Mouse (Mus musculus) CD4-positive, CD25-positive, alpha-beta regulatory T cell, adult 2 months (primary cell): Measurements from ENCODE around the gene Slit1.

Experiments used
- DNase-seq: peaks from one replicate; pipeline ENCODE4 v3.0.0-alpha.2; 2012; ENCODE audit warnings: low read depth, low spot score

The Slit1 gene

DNA sequence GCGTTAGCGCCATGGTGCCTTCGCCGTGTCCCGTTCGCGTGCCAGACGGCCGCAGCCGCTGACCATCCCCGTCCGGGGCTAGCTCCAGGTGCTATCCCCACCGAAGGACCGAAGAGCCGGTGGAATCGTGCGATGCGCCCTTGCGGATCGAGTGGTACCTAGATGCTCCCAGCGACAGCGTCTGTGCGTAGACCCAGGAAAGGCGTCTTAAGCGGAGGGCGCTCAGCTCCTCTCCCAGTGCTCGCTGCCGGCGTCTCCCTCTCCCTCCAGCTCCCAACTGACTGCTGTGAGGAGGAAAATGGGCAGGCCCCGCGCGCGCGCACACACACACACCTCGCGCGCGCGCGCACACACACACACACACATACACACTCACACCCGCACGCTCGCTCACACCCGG, at the start of gene Slit1:
Slit1 (minus strand) TSS at position 270 of the 400 bp plus-strand sequence.
- no peak for DNase-seq

DNA sequence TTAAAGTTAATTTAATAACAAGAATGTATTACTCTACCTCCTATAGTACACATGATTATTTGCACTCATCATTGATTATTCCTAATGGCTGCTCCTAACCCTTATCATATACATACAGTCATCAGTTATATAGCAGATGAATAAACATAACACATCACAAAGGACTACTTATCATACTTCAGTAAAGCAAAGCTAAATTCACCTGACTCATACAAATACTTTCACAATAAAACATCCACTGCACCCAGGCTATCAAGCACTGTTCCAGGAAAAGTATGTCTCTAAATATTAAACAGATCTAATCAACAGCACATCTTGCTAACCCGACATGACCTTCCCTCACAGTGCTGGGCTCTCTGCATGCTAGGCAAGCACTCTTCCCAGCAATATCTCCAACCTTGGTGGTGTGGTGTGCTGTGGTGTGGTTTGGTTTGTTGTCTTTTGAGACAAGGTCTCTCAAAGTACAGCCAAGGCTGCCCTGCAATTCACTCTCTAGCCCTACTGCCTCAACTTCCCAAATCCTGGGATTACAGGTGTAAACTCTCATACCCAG, 49.5 kb upstream of the Slit1 start:
- no peak for DNase-seq

DNA sequence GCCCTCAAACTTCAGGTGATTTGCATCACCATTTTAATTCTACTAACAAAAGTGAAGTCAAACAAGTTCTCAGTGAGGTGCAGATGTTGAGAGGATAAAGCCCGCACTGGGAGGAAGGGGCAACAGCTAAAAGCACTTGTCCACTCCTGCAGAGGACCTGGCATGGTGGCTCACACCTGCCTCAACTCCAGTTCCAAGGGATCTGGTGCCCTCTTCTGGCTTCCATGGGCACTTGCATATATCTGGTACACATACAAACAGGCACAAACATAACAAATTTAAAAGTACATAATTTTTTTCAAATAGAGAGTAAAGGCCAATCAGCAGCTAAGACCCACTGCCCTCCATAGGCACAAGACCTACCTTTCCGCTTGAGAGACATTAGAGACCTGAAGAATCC, 47.9 kb upstream of the Slit1 start:
- DNase-seq: peak; percentile 28

DNA sequence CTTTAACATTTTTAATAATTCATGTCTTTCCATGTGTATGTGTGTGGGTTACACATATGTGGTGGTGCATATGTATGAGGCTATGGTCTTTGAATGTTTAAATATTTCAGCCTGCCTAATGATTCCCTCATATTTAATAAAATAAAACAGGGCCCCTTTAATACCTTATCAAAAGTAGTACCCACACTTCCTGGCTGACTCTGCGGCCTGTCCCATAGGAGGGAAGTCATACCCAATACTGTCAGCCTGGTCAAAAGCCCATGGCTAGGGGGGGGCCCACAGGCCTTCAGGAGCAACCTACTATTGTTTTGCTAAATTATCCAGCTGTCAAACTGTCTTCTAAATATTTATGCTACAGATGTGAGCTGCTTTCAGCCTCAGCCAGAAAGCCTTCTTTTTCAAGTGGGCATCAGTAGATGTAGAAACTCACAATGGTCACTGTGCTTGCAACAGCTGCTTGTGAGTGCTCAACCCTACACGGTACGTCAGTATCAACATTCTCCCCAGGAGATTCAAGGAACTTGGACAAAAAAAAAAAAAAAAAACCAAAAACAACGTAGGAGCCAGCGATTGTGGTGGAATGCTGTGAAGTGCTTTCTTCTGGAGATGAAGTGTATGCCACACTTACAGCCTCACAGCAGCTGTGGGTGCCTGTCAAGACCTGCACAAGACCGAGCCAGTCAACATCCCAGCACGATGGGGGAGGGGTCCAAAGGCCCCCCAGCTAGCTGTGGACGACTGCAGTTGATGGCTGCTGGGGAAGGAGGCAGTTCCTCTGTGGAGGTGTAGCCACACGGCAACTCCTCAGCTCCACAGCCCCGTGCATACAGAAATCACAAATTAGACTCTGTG, 45.9 kb upstream of the Slit1 start:
- DNase-seq: no peak

DNA sequence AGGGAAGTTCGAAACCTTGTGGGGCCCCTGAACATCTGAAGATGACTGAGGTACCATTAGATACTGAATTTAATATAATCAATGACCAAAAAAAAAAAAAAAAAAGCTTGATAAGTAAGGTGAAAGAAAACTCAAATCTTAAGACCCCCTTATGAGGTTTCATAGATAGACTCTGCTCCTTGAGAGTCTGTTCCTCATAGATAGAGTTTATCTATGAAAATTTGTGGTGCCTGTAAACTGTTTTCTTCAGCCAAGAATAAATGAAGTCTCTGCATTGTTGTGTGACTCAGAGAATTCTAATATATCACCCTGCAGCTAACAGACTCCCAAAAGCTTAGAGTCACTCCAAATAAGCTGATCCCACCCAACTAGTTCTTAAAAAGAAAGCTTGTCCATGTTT, 43.4 kb upstream of the Slit1 start:
- DNase-seq: no peak

DNA sequence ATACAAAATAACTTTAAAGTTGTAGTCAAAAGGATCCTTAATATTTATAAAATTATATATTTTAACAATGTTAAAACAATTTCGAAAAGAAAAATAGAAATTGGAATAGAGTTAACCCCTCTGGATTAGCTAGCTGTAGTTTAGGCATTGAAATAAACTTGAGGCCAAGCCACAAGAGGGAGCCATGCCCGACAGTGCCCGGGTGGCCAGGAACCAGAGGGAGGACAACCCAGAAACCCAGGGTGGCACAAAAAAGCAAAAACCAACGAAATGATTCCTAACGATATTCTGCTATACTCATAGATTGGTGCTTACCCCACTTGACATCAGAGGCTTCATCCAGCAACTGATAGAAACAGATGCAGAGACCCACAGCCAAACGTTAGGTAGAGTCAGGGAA, 34.0 kb upstream of the Slit1 start:
- no peak for DNase-seq

DNA sequence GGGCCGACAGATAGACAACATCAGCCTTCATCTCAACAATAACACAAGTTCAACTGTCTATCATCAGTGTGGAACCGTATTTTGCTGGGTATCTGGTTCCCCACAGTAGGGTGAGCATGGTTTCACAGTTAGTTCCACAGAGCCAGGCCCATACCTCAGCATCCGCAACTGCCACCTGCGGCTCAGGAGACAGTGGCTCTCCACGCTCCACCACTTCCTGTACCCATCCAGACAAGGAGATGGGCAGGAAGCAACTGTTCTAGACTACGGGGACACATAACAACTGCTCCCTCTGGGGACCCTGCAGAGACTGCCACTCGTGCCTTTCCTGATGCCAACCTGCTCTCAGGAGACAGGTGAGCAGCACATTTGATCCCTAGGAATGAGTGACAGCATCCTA, 25.2 kb upstream of the Slit1 start:
- DNase-seq: peak; percentile 22

DNA sequence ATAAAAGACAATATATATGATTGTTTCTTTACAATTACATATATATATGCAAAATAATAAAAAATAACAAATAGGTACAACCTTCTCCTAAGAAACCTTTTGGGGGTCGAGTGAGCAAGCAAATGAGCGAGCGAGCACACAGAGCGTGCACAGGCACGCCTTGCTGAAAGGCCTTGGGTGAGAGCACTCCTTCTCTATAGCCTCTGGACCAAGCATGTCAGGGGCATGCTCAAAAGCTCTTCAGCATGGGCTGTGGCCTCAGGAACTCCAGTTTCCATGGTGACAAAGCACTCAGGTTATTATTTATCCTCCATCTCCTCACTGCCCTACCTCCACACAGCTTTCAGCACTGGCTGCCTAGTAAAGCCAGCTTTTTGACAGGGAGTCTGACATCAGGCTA, 23.2 kb upstream of the Slit1 start:
- no peak for DNase-seq

DNA sequence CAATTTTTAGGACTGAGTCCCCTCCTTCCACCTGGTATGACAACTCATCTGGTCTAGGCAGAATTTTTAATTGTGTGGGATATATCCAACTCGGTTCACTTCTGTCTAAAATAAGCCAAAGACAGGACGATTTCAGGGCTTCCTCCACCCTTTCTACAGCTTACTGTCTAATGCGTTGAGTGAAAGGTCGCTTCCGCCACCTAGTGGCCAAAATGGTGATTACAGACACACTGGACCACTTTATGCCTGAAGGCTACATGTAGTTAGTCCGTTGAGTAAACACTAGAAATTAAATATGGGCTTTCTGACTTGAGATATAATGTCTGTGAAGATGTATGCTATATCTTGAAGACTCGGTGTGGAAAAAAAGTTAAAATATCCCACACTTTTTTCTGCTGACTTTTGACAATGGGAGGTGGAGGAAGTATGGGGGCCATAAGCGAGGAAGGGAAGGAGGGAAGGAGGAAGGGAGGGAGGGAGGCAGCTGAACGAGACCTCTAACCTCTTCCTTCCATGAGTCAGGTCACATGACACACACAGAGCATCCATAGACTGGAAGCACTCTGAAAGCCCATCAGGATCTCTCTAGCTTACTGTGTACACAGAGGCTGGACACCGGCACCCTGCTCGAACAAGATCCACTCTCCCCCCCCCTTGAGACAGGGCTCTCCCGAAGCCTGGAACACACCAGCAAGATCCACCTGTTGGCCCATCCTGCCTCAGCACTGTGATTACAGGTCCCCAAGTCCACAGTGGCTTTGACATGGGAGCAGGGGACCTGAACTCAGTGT, 20.6 kb upstream of the Slit1 start:
- peak; percentile 88 for DNase-seq

DNA sequence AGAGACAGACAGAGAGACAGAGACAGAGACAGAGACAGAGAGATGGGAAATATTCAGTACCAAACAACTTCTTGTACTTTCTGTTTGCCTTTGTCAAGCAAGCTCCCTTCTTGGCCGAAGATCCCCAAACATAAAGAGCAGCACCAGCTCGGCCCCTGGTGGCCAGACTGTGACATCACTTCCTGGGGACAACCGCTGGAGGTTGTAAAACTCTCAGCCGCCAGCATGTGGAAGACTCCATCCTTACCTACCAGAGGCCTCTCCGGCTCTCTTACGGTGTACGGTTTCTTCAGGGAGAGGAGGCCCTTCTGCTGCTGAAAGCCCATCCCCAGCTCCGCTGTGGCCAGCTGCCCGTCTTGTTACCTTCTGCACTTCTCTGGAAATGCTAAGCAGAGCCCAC, 18.1 kb upstream of the Slit1 start:
- DNase-seq: no peak

DNA sequence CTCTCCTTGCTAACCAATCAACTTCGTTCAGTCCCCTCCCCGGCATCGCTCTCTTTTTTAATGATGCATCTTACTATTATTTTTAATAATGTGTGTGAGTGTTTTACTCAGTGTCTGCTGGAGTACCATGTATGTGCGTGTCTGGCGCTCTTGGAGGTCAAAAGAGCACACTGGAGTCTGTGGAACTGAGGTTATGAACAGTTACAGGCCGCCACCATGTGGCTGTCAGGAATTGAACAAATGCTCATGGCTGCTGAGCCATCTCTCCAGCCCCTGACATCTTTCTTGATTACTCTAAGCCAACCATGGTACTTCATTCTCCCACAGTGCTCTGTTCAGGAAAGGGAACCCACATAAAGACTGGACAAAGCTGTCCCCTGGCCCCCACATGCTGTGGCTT, 16.3 kb upstream of the Slit1 start:
- no peak for DNase-seq

DNA sequence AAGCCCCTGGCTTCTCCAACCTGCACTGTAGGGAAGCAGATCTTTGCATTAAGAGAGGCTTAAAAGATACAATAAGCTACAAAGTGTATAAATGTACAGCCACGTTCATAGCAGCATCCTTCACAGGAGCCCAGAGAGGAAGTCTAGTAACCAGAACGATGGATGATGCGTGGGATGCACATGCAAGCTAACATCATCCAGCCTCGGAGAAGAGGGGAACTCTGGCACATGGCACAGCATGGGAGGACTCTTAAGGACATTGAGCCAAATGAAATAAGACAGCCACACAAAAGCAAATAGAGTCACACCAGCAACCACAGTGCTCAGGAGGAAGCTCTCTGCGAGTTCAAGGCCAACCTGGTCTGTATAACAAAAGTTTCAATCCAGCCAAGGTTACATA, 15.8 kb upstream of the Slit1 start:
- no peak for DNase-seq

DNA sequence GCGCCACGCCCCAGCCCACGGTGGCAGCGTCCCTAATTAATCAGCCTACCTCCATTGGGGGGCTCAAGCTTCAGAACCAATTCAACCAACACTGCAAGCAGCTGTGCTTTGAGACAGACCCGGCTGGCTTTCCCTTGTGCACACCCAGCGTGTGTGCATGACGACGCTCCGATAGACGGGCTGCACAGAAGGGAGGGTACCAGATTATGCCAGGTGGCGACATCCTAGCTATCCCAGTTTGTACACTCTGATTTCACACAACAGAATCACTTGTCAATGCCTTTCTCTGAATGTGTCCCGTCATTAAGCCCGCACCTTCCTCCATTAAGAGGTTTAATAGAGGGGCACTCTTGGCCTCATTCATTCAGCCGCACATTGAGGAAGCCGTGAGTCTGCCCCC, 11.3 kb upstream of the Slit1 start:
- no peak for DNase-seq

DNA sequence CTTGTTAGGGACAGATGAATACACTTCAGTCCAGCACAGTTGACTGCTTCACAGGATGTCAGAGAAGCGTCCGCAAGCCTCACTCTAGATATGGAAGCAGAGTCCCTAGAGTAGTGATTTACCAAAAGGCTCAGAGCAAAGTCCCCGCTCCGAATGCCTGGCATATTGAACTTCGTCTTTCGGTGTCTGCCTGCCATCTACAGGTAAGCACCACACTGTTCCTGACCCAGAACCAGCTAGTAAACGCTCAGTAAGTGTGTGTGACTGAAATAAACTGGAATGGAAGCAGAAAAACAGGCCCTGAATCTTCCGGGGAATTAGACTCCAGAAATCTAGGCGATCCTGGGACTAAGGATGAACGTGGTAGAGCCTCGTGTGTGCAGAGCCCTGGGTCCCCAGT, 8.4 kb upstream of the Slit1 start:
- no peak for DNase-seq

DNA sequence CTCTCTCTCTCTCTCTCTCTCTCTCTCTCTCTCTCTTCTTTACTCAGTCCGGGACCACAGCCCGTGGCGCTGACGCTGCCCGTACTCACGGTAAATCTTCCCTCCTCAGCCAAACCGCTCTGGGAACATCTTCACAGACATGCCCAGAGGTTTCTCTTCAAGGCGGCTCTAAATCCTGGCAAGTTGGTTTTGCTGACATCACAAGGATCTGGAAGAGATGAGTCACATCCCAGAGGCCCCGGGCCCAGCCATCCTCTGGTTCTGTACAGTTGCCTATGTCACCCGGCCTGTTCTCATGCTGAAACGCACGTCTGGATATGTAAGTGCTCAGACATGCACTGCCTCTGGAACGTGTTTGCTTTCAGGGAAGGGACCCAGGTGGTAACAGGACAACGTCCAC, 4.0 kb upstream of the Slit1 start:
- no peak for DNase-seq

DNA sequence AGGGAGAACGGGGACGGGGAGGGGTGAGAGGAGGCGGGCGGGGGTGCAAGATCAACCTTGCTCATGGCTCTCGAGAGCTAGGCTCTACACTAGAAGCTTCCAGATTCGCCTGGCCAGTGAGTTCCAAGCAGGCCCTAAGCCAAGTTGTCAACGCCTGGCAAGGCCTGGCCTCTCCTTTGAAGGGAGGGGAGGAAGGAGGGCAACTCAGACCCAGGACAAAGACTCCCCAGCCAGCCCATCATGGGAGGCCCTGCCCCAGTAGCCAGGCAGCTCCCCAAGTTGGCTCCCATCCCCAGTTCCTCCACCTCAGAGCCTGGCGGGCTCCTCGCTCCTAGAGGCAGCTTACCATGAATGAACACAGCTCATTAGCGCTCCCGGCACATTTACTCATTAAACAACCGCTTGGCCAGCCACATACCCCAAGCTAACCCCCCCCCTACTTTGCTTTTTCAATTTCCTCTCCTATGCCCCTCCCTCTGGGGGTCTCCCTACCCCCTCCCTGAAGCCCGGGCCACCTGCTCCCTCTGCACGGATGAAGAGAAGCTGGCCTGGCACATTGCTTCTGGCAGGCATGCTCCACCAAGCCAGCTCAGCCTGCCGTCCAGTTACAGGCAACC, 2.6 kb upstream of the Slit1 start:
- DNase-seq: no peak

DNA sequence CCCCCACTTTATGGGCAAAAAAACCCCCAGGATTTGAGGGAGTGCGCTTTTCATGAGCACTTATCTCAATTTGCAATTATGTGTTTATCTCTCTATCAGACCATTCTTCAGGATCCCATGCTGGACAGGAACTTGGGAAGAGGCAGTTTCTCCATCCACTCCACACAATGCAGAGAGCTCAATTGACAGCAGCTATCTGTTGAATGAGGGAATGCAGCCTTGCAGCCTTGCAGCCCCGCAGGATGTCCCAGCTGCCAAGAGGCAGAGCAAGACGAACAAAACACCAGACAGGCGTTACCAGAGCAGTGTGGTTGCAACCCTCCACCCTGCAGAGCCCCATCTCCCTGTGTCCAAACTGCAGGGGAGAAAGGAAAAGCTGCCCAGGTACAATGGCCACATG, 4.6 kb downstream of the Slit1 start:
- DNase-seq: no peak

DNA sequence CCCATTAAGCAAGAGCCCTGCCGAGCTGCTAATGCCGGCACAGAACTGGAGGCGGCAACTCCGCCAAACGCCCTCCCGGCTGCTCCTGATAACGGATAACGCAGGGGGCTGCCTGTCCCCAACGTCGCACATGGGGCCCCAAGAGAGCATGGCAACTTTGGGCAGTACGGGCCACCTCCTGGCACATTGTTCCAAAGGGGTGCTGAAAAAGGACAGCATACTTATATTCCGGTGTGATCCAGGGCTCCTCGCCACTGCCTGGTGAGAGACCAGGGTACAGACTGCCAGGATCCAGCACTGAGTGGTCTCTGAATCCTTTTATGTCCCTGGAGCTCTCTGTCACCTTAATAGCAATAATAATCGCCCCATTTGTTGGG, 5.0 kb downstream of the Slit1 start:
- DNase-seq: no peak

DNA sequence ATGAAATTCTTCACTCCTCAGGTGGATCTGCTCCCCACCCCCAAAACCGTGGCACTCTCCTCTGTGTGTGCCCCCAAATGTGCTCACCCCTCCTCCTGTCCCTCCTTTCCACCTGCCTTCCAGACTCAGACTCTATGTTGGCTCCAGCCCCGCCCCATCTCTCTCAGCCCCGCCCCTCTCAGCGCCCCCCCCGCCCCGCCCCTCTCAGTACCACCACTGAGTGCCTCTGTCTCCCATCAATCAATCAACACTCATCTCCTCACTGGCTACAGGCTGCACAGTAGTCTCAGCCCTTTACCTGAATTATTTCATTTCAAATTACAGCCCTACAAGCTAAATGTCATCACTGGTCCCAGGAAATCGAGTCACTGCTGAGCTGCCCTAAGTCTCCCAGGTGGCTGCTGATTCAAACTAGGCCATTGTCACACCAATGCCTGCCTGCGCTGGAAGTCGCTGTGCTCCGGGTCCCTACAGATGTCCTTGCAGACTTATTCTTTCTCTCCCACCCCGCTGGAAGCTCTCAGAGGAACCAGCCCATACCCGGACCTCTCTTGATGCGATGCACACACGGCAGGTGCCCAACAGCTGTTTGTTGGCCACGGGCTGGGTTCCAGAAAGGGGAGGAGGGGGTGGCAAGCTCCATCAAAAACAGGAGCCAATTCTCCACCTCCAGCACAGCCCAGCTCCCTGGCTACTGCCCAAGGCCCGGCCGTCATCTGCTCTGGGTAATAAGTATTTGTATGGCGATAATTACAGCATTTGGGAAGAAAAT, 5.6 kb downstream of the Slit1 start:
- no peak for DNase-seq

DNA sequence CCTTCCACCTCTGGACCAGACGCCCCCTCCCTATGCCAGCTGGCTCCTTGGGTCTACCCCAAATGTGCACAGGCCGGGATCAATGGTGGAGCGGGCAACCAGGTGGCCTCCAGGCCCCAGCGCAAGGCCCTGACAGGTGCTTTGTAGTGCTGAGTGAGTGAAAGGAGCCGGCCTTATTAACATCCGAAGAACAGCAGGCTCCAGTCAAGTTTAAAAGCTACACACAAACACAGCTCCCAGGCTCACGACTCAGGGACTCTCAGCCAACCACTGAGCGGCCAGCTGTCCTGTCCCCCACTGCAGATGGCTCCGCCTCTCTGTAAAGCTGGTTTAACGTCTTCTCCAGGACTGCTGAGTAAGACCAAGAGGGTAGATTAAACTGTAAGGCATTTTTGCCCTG, 8.8 kb downstream of the Slit1 start:
- no peak for DNase-seq

DNA sequence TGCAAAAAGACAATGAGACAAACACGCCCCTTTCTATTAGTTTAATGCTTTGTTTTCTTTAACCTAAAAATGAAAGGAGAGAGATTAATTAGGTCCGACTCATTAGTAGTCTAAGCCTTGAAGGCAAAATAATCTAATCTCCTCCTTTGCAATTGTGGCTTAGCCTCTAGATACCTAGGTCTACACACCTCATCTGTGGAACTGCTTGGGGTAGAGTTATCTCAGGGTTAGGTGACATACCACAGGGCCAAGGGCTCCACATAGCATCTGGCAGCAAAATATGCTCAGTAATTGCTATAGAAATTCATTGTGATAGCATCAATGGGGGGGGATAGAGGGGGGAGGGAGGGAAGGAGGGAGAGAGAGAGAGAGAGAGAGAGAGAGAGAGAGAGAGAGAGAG, 18.0 kb downstream of the Slit1 start:
- DNase-seq: no peak
